Mouse (Mus musculus): ENCODE data around the gene Atxn2. TPM values are rescaled to one million over a fixed set of nuclear protein-coding genes. Genes with fewer than 3 reads are reported as not detected.
A peak's percentile ranks its signal among the peaks of the same experiment; 100 is the strongest.

Atxn2 gene
- polyA plus RNA-seq, 1 experiment = 111 TPM

DNA sequence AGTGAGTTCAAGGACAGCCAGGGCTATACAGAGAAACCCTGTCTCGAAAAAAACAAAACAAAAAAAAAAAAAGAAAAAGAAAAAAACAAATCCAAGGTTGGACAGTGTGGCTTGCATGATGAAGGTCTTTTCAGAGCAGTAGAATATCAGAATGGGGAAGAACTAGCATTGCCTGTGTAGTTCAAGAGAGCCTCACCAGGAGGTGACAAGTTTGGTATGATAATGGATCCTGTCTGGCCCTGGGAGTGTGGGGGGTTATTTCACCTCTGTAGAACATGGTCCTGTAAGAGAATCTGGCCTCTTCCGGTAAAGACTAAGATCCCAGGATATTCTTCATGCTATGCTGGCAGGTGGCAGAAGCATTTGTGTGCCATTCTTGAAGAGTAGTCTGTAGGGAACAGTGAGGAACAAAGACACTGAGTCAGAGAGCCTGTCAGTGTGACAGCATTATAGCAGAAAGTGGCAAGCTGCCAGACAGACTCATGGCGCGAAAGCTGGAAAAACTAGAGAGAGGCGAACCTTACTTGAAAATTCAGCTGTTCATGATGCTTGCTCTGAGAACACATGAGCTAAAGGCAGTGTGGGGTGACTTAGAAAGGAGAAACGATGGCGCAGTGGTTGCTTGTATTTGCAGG lies 67.5 kb downstream of the Atxn2 start:
- no peak for TF ChIP-seq CTCF (conservative IDR thresholded peaks at IDR 0.05; ENCODE audit: insufficient read depth, insufficient read length, low read depth, low read length)
- TF ChIP-seq POLR2A (IDR thresholded peaks at IDR 0.05; ENCODE audit: low read depth, low read length) = no peak
- Histone ChIP-seq H3K27ac (ENCODE audit: insufficient read depth, low read depth, low read length) (no peak overlapping the region), H3K4me3 (ENCODE audit: insufficient read depth, low read depth, low read length) (no peak overlapping the region), H3K27me3 (replicated peaks; ENCODE audit: control insufficient read depth, insufficient read depth, low read length) (no peaks in the 10 kb centered on the region), H3K36me3 (ENCODE audit: control insufficient read depth, insufficient read depth, low read length) (peaks cover 8% of the 10 kb centered on the region), H3K4me1 (ENCODE audit: control insufficient read depth, insufficient read depth, low read length) (no peaks in the 10 kb centered on the region; the same call in 1 of the 2 replicates)
- DNase-seq = no peak
- 74% methylated on average over 7 of the region's 7 CpGs for WGBS

GRCm38 (mm10) chr5:121780180-121780579 lies 69.0 kb downstream of the Atxn2 start:
- Histone ChIP-seq H3K27ac (ENCODE audit: insufficient read depth, low read depth, low read length) (no peak overlapping the region), H3K27me3 (replicated peaks; ENCODE audit: control insufficient read depth, insufficient read depth, low read length) (no peaks in the 10 kb centered on the region), H3K4me3 (ENCODE audit: insufficient read depth, low read depth, low read length) (no peak overlapping the region), H3K4me1 (ENCODE audit: control insufficient read depth, insufficient read depth, low read length) (no peaks in the 10 kb centered on the region; the same call in 1 of the 2 replicates), H3K36me3 (ENCODE audit: control insufficient read depth, insufficient read depth, low read length) (peaks cover 8% of the 10 kb centered on the region)
- TF ChIP-seq CTCF (conservative IDR thresholded peaks at IDR 0.05; ENCODE audit: insufficient read depth, insufficient read length, low read depth, low read length) = no peak
- TF ChIP-seq POLR2A (IDR thresholded peaks at IDR 0.05; ENCODE audit: low read depth, low read length) = no peak
- no peak for DNase-seq
- WGBS = 74% methylated on average over 5 of the region's 5 CpGs

GRCm38 (mm10) chr5:121782467-121782866 lies 71.3 kb downstream of the Atxn2 start:
- Histone ChIP-seq H3K36me3 (ENCODE audit: control insufficient read depth, insufficient read depth, low read length) (peaks cover 10% of the 10 kb centered on the region), H3K4me3 (ENCODE audit: insufficient read depth, low read depth, low read length) (no peak overlapping the region), H3K27me3 (replicated peaks; ENCODE audit: control insufficient read depth, insufficient read depth, low read length) (no peaks in the 10 kb centered on the region), H3K27ac (ENCODE audit: insufficient read depth, low read depth, low read length) (no peak overlapping the region), H3K4me1 (ENCODE audit: control insufficient read depth, insufficient read depth, low read length) (no peaks in the 10 kb centered on the region; the same call in 1 of the 2 replicates)
- TF ChIP-seq POLR2A (IDR thresholded peaks at IDR 0.05; ENCODE audit: low read depth, low read length) (no peak), CTCF (conservative IDR thresholded peaks at IDR 0.05; ENCODE audit: insufficient read depth, insufficient read length, low read depth, low read length) (peak; percentile 31; the same call in 1 of the 2 replicates)
- WGBS = 45% methylated on average over 4 of the region's 4 CpGs
- no peak for DNase-seq

GRCm38 (mm10) chr5:121783862-121784500 lies 72.8 kb downstream of the Atxn2 start:
- Histone ChIP-seq H3K27ac (ENCODE audit: insufficient read depth, low read depth, low read length) (no peak overlapping the region), H3K4me1 (ENCODE audit: control insufficient read depth, insufficient read depth, low read length) (no peaks in the 10 kb centered on the region; the same call in 1 of the 2 replicates), H3K4me3 (ENCODE audit: insufficient read depth, low read depth, low read length) (no peak overlapping the region), H3K36me3 (ENCODE audit: control insufficient read depth, insufficient read depth, low read length) (peaks cover 7% of the 10 kb centered on the region), H3K27me3 (replicated peaks; ENCODE audit: control insufficient read depth, insufficient read depth, low read length) (no peaks in the 10 kb centered on the region)
- peak; percentile 59 for DNase-seq
- 55% methylated on average over 10 of the region's 10 CpGs for WGBS
- no peak for TF ChIP-seq CTCF (conservative IDR thresholded peaks at IDR 0.05; ENCODE audit: insufficient read depth, insufficient read length, low read depth, low read length)
- no peak for TF ChIP-seq POLR2A (IDR thresholded peaks at IDR 0.05; ENCODE audit: low read depth, low read length)

GRCm38 (mm10) chr5:121791026-121791425 lies 79.9 kb downstream of the Atxn2 start:
- peaks cover 9% of the 10 kb centered on the region for H3K36me3 ChIP-seq (ENCODE audit: control insufficient read depth, insufficient read depth, low read length)
- no peaks in the 10 kb centered on the region for H3K4me1 ChIP-seq (ENCODE audit: control insufficient read depth, insufficient read depth, low read length)
- TF ChIP-seq POLR2A (IDR thresholded peaks at IDR 0.05; ENCODE audit: low read depth, low read length) (no peak), CTCF (conservative IDR thresholded peaks at IDR 0.05; ENCODE audit: insufficient read depth, insufficient read length, low read depth, low read length) (no peak)
- H3K27me3 ChIP-seq (replicated peaks; ENCODE audit: control insufficient read depth, insufficient read depth, low read length) = no peaks in the 10 kb centered on the region
- H3K4me3 ChIP-seq (ENCODE audit: insufficient read depth, low read depth, low read length) = no peak overlapping the region
- 88% methylated on average over 5 of the region's 5 CpGs for WGBS
- H3K27ac ChIP-seq (ENCODE audit: insufficient read depth, low read depth, low read length) = no peak overlapping the region
- DNase-seq = no peak

GRCm38 (mm10) chr5:121795800-121796199 lies 84.7 kb downstream of the Atxn2 start:
- DNase-seq = no peak
- Histone ChIP-seq H3K27me3 (replicated peaks; ENCODE audit: control insufficient read depth, insufficient read depth, low read length) (no peaks in the 10 kb centered on the region), H3K27ac (ENCODE audit: insufficient read depth, low read depth, low read length) (no peak overlapping the region), H3K4me3 (ENCODE audit: insufficient read depth, low read depth, low read length) (no peak overlapping the region), H3K36me3 (ENCODE audit: control insufficient read depth, insufficient read depth, low read length) (peaks cover 3% of the 10 kb centered on the region), H3K4me1 (ENCODE audit: control insufficient read depth, insufficient read depth, low read length) (no peaks in the 10 kb centered on the region)
- TF ChIP-seq CTCF (conservative IDR thresholded peaks at IDR 0.05; ENCODE audit: insufficient read depth, insufficient read length, low read depth, low read length) = no peak
- no peak for TF ChIP-seq POLR2A (IDR thresholded peaks at IDR 0.05; ENCODE audit: low read depth, low read length)
- WGBS = 87% methylated on average over 3 of the region's 3 CpGs

GRCm38 (mm10) chr5:121798447-121798846 lies 87.3 kb downstream of the Atxn2 start:
- no peak for DNase-seq
- Histone ChIP-seq H3K27me3 (replicated peaks; ENCODE audit: control insufficient read depth, insufficient read depth, low read length) (no peaks in the 10 kb centered on the region), H3K4me3 (ENCODE audit: insufficient read depth, low read depth, low read length) (no peak overlapping the region), H3K36me3 (ENCODE audit: control insufficient read depth, insufficient read depth, low read length) (peaks cover 8% of the 10 kb centered on the region), H3K27ac (ENCODE audit: insufficient read depth, low read depth, low read length) (no peak overlapping the region), H3K4me1 (ENCODE audit: control insufficient read depth, insufficient read depth, low read length) (no peaks in the 10 kb centered on the region)
- WGBS = 82% methylated on average over 2 of the region's 2 CpGs
- TF ChIP-seq POLR2A (IDR thresholded peaks at IDR 0.05; ENCODE audit: low read depth, low read length) (no peak), CTCF (conservative IDR thresholded peaks at IDR 0.05; ENCODE audit: insufficient read depth, insufficient read length, low read depth, low read length) (no peak)

Measured in kidney, adult 2 months (tissue).